Mouse (Mus musculus): Measurements from ENCODE around the gene Cd40.

Gene Cd40

DNA sequence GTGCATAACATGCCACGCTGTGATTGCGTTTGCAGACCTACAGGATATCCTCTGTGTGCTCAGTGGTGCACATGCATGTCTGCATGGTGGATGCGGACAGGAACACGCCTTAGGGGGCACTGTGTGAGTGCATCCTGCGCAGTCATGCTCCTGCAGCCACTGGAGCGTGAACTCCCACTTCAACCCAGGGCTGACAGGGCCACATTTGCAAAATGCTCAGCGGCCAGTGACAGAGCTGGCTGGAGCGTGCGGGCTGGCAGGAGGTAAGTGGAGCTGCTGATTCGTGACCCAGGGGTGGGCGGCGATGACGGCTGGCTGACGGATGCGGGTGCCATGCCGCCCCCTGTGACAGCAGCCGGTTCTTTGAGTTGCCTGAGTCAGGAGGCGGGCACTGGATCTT, 51.2 kb downstream of the Cd40 start:
- no peak for DNase-seq

GRCm38 (mm10) chr2:165112149-165112548, 56.7 kb downstream of the Cd40 start:
- DNase-seq: peak; percentile 86 to 90

DNA sequence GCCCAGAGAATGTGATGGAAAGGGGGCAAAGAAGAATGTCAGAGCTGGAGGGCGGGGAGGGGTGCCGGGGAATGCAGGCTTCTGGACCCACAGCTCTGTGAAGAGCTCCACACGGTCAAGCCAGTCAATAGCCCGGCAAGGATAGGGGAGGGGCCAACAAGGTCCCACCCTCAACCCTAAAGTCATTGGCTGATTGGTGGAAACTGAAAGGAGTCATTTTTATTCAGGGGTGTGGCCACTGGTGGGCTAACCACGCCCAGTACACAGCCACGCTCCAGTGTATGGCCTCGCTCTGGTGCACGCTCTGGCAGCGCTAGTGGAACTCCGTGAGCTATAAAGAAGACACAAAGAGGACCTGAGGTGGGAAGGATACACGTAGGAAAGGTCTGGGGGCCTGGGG, 58.3 kb downstream of the Cd40 start:
- DNase-seq: no peak

- no peak for DNase-seq
Observed at GRCm38 (mm10) chr2:165120765-165121164, 65.3 kb downstream of the Cd40 start.

GRCm38 (mm10) chr2:165121206-165121840, 65.9 kb downstream of the Cd40 start:
- DNase-seq: peak in 1 of 2 experiments; percentile 22

Measured in lung, postnatal 4 days (tissue).